Mouse (Mus musculus) erythroblast, embryonic 14.5 days (primary cell): Measurements from ENCODE around the gene Khdc1c. TPM values are rescaled to one million over a fixed set of nuclear protein-coding genes. Genes with fewer than 3 reads are reported as not detected.
"Not testable (repeated sequence)": the region's sequence is repeated elsewhere in the genome, so short reads cannot be mapped to it uniquely, and the experiment has no call there.

Experiments used
- H3K27me3 ChIP-seq: 2 replicates; pipeline ENCODE4 v1.6.1; 2012; ENCODE audit warnings: inconsistent platforms; ENCODE audit not compliant: control insufficient read depth
- H3K36me3 ChIP-seq: 2 replicates; pipeline ENCODE4 v1.6.1; 2012; ENCODE audit warnings: mild to moderate bottlenecking, inconsistent platforms; ENCODE audit not compliant: control insufficient read depth
- H3K4me1 ChIP-seq: 2 replicates; pipeline ENCODE4 v1.6.1; 2012; ENCODE audit warnings: inconsistent platforms; ENCODE audit not compliant: control insufficient read depth
- H3K4me3 ChIP-seq: replicated peaks from 2 replicates; pipeline ENCODE3; 2012; ENCODE audit warnings: moderate library complexity, mild to moderate bottlenecking, inconsistent platforms
- H3K9me3 ChIP-seq: 2 replicates; pipeline ENCODE4 v1.6.1; 2012; ENCODE audit warnings: low read length, inconsistent platforms, mixed read lengths; ENCODE audit not compliant: control insufficient read depth
- GATA1 ChIP-seq: IDR thresholded peaks from 2 replicates; pipeline ENCODE4 v1.6.1; 2012; ENCODE audit warnings: low read length, inconsistent platforms, mixed read lengths
- TAL1 ChIP-seq: IDR thresholded peaks from 3 replicates; pipeline ENCODE4 v1.6.1; 2012; ENCODE audit warnings: low read length, inconsistent platforms, mixed read lengths
- polyA plus RNA-seq: library from polyadenylated mRNA; stranded (reverse); fragments of >175 nt; gene quantifications from 2 replicates; pipeline ENCODE4 v1.2.3, GENCODE M21; 2012

Khdc1c gene
- polyA plus RNA-seq, 1 experiment: not detected

- Histone ChIP-seq H3K9me3 (no peaks in the 10 kb centered on the region), H3K27me3 (no peaks in the 10 kb centered on the region), H3K36me3 (no peaks in the 10 kb centered on the region), H3K4me3 (no peak overlapping the region), H3K4me1 (no peaks in the 10 kb centered on the region)
- TF ChIP-seq TAL1 (no peak), GATA1 (no peak)
Observed at GRCm38 (mm10) chr1:21344253-21344652, 23.9 kb upstream of the Khdc1c start.

GRCm38 (mm10) chr1:21344752-21345151, 23.4 kb upstream of the Khdc1c start:
- not testable (repeated sequence) for H3K9me3 ChIP-seq, H3K4me3 ChIP-seq, H3K36me3 ChIP-seq, H3K27me3 ChIP-seq, H3K4me1 ChIP-seq

- Histone ChIP-seq H3K4me1 (no peaks in the 10 kb centered on the region), H3K9me3 (no peaks in the 10 kb centered on the region), H3K27me3 (no peaks in the 10 kb centered on the region), H3K36me3 (no peaks in the 10 kb centered on the region), H3K4me3 (no peak within 1 kb of the TSS)
- TF ChIP-seq TAL1: no peak
- TF ChIP-seq GATA1: no peak
Observed at GRCm38 (mm10) chr1:21349341-21349740, 18.8 kb upstream of the Khdc1c start, which contains the start of gene Khdc1a. Khdc1a (plus strand) TSS chr1:21349641.

- Histone ChIP-seq H3K4me3 (no peak within 1 kb of the TSS), H3K9me3 (no peaks in the 10 kb centered on the region), H3K4me1 (no peaks in the 10 kb centered on the region), H3K36me3 (no peaks in the 10 kb centered on the region), H3K27me3 (no peaks in the 10 kb centered on the region)
- TF ChIP-seq GATA1: no peak
- TF ChIP-seq TAL1: no peak
Observed at GRCm38 (mm10) chr1:21383256-21383655, 15.1 kb downstream of the Khdc1c start, which contains the start of gene Khdc1b. Khdc1b (plus strand) TSS chr1:21383556.

- H3K4me3 ChIP-seq: no peak overlapping the region
- no peaks in the 10 kb centered on the region for H3K9me3 ChIP-seq
- H3K36me3 ChIP-seq: no peaks in the 10 kb centered on the region
- H3K27me3 ChIP-seq: no peaks in the 10 kb centered on the region
- no peak for TF ChIP-seq GATA1
- no peak for TF ChIP-seq TAL1
- H3K4me1 ChIP-seq: no peaks in the 10 kb centered on the region
Observed at GRCm38 (mm10) chr1:21391138-21391671, 23.1 kb downstream of the Khdc1c start.

- H3K27me3 ChIP-seq: no peaks in the 10 kb centered on the region
Observed at GRCm38 (mm10) chr1:21402804-21403203, 34.7 kb downstream of the Khdc1c start.

GRCm38 (mm10) chr1:21407266-21407665, 39.1 kb downstream of the Khdc1c start:
- H3K4me1 ChIP-seq: no peaks in the 10 kb centered on the region
- H3K36me3 ChIP-seq: no peaks in the 10 kb centered on the region
- H3K27me3 ChIP-seq: no peaks in the 10 kb centered on the region
- TF ChIP-seq TAL1 (no peak), GATA1 (no peak)
- no peaks in the 10 kb centered on the region for H3K9me3 ChIP-seq
- H3K4me3 ChIP-seq: no peak overlapping the region

More at GRCm38 (mm10) chr1:21402804-21403203, 34.7 kb downstream of the Khdc1c start:
- Histone ChIP-seq H3K4me1 (no peaks in the 10 kb centered on the region), H3K4me3 (no peak overlapping the region), H3K36me3 (no peaks in the 10 kb centered on the region), H3K9me3 (no peaks in the 10 kb centered on the region)
- TF ChIP-seq GATA1: no peak
- TF ChIP-seq TAL1: no peak

- Histone ChIP-seq H3K4me3 (no peak overlapping the region), H3K27me3 (no peaks in the 10 kb centered on the region), H3K36me3 (no peaks in the 10 kb centered on the region), H3K9me3 (no peaks in the 10 kb centered on the region), H3K4me1 (no peaks in the 10 kb centered on the region)
- TF ChIP-seq TAL1: no peak
- no peak for TF ChIP-seq GATA1
Observed at GRCm38 (mm10) chr1:21411331-21412196, 43.4 kb downstream of the Khdc1c start.

GRCm38 (mm10) chr1:21412197-21412555, 44.0 kb downstream of the Khdc1c start:
- no peaks in the 10 kb centered on the region for H3K9me3 ChIP-seq
- no peaks in the 10 kb centered on the region for H3K4me1 ChIP-seq
- TF ChIP-seq TAL1 (no peak), GATA1 (no peak)
- no peaks in the 10 kb centered on the region for H3K27me3 ChIP-seq
- no peak overlapping the region for H3K4me3 ChIP-seq
- H3K36me3 ChIP-seq: no peaks in the 10 kb centered on the region
